In genomic region chr9:118453427-118453826, GRCm38 (mm10) we compare ENCODE assay signal across 9 mouse cellular contexts. TPM values are rescaled to one million over a fixed set of nuclear protein-coding genes. Genes with fewer than 3 reads are reported as not detected.
DNase-seq lines count a peak whose midpoint lies in the region; ATAC-seq and TF ChIP-seq lines count a peak whose summit lies in the region.
"Had no signal": no experiment of that assay in that cellular context is flagged by ENCODE, and none has a peak within 500 bp of the region (broad histone marks: within the 10 kb centered on the region; RNA-seq: fewer than 3 reads in every experiment).

No protein-coding gene starts in this region.

- peak overlapping the region; percentile 56 for H3K4me3 ChIP-seq in gastrocnemius, adult 2 months
- peak overlapping the region; percentile 42 for H3K4me3 ChIP-seq in lung, embryonic 16.5 days (ENCODE audit: low read length)
- no peak overlapping the region for H3K4me3 ChIP-seq in neural tube, embryonic 15.5 days (replicated peaks)

- no peak for TF ChIP-seq CTCF in gastrocnemius, adult 2 months (IDR thresholded peaks at IDR 0.05)

- H3K27me3 ChIP-seq in lung, embryonic 16.5 days (ENCODE audit: control insufficient read depth, insufficient read depth, low read depth, low read length), result no peaks in the 10 kb centered on the region
- no peaks in the 10 kb centered on the region for H3K27me3 ChIP-seq in neural tube, embryonic 15.5 days (replicated peaks)

- no peak for ATAC-seq in lung, embryonic 16.5 days (ENCODE audit: low read depth)
- ATAC-seq in inflammation-experienced regulatory T-cells, adult 6 months, result peak; percentile 55
- no peak for ATAC-seq in neural tube, embryonic 15.5 days (ENCODE audit: low FRiP score)
- no peak for ATAC-seq in cerebellum, adult (ENCODE audit: insufficient number of reproducible peaks, low FRiP score, low TSS enrichment)

- H3K4me1 ChIP-seq in lung, embryonic 16.5 days (replicated peaks; ENCODE audit: control insufficient read depth, insufficient read depth, low read length), result no peaks in the 10 kb centered on the region; the same call in 1 of the 2 replicates
- H3K4me1 ChIP-seq in neural tube, embryonic 15.5 days, result peaks cover 5% of the 10 kb centered on the region; the same call in 1 of the 2 replicates

- DNase-seq in gastrocnemius, adult 2 months, result no peak
- no peak for DNase-seq in gastrocnemius, postnatal 10 days
- DNase-seq in lung, postnatal 36 days, result no peak
- DNase-seq in gastrocnemius, postnatal 36 days, result no peak

- peak overlapping the region; percentile 50 for H3K4me2 ChIP-seq in lung, embryonic 16.5 days (ENCODE audit: low read depth, low read length)
- peak overlapping the region; percentile 16; the same call in 1 of the 2 replicates for H3K4me2 ChIP-seq in neural tube, embryonic 15.5 days

- 36% methylated on average over 9 of the region's 9 CpGs for WGBS in lung, embryonic 16.5 days
- WGBS in neural tube, embryonic 15.5 days, result 55% methylated on average over 9 of the region's 9 CpGs

- no peaks in the 10 kb centered on the region for H3K36me3 ChIP-seq in lung, embryonic 16.5 days (ENCODE audit: control insufficient read depth, insufficient read depth, low read length)
- no peaks in the 10 kb centered on the region for H3K36me3 ChIP-seq in neural tube, embryonic 15.5 days

- peak overlapping the region; percentile 48; the same call in 1 of the 2 replicates for H3K9ac ChIP-seq in lung, embryonic 16.5 days (ENCODE audit: low read length)
- no peak overlapping the region for H3K9ac ChIP-seq in neural tube, embryonic 15.5 days (replicated peaks)

- no peak overlapping the region for H3K27ac ChIP-seq in gastrocnemius, adult 2 months
- H3K27ac ChIP-seq in lung, embryonic 16.5 days (ENCODE audit: low read length), result no peak overlapping the region
- no peak overlapping the region for H3K27ac ChIP-seq in neural tube, embryonic 15.5 days (replicated peaks)

- intact Hi-C loops in gastrocnemius, adult 2 months (cut with DNase I), result no loop called here
- intact Hi-C loops in gastrocnemius, postnatal 36 days (cut with DNase I), result no loop called here

- H3K9me3 ChIP-seq in lung, embryonic 16.5 days (ENCODE audit: control insufficient read depth, low read length), result no peaks in the 10 kb centered on the region
- no peaks in the 10 kb centered on the region for H3K9me3 ChIP-seq in neural tube, embryonic 15.5 days (replicated peaks)

RNA-seq across cellular contexts. Expression of gene Eomes, which starts 24.6 kb away (rescaled TPM):
- total RNA-seq in gastrocnemius, adult 2 months (2021), result not detected
- not detected for total RNA-seq in gastrocnemius, postnatal 10 days (2021)
- polyA plus RNA-seq in lung, embryonic 16.5 days (2015; fragmentation: Nextera tagmentation; extraction: Ambion mirVana), result not detected in 2 replicates
- 10 to 100 TPM in 1 of 3 experiments, under 1 TPM in 2; 0.16 to 10.9 (median 0.62) TPM for polyA plus RNA-seq in inflammation-experienced regulatory T-cells, adult 6 months (2017; shearing (Covaris generic))
- polyA plus RNA-seq in neural tube, embryonic 15.5 days (2015; fragmentation: Nextera tagmentation; extraction: Ambion mirVana), result 0.06 TPM in 1 of 2 replicates, not detected in the other
- total RNA-seq in gastrocnemius, postnatal 36 days (2021), result not detected
- total RNA-seq: gastrocnemius, postnatal 4 days had no signal

RNA-seq across cellular contexts. Expression of gene Golga4, which starts 52.6 kb away (rescaled TPM):
- 100 to 1,000 TPM; 397 to 426 TPM for total RNA-seq in gastrocnemius, adult 2 months (2021)
- 100 to 1,000 TPM; 144 to 160 TPM for total RNA-seq in gastrocnemius, postnatal 10 days (2021)
- polyA plus RNA-seq in lung, embryonic 16.5 days (2015; fragmentation: Nextera tagmentation; extraction: Ambion mirVana), result 40.2 and 41.2 TPM in 2 replicates
- 10 to 100 TPM; 19.4 to 33.8 (median 29.9) TPM for polyA plus RNA-seq in inflammation-experienced regulatory T-cells, adult 6 months (2017; shearing (Covaris generic))
- polyA plus RNA-seq in neural tube, embryonic 15.5 days (2015; fragmentation: Nextera tagmentation; extraction: Ambion mirVana), result 44.4 and 45.2 TPM in 2 replicates
- 100 to 1,000 TPM; 262 to 330 TPM for total RNA-seq in gastrocnemius, postnatal 36 days (2021)
